Comparison of ENCODE assay signal across 24 mouse cellular contexts in genomic region chr2:106846511-106846910, GRCm38 (mm10).
"Had no signal": no experiment of that assay in that cellular context is flagged by ENCODE, and none has a peak within 500 bp of the region (broad histone marks: within the 10 kb centered on the region; RNA-seq: fewer than 3 reads in every experiment).

No protein-coding gene starts in this region.

- H3K9me3 ChIP-seq: heart, embryonic 15.5 days; hindbrain, embryonic 13.5 days; hindbrain, embryonic 15.5 days; kidney, embryonic 15.5 days; limb, embryonic 13.5 days; limb, embryonic 15.5 days; liver, embryonic 12.5 days had no signal

- H3K36me3 ChIP-seq: heart, embryonic 15.5 days; hindbrain, embryonic 13.5 days; hindbrain, embryonic 15.5 days; kidney, embryonic 15.5 days; limb, embryonic 13.5 days; limb, embryonic 15.5 days; liver, embryonic 12.5 days had no signal

- H3K4me1 ChIP-seq: liver, embryonic 12.5 days had no signal

- ATAC-seq: hindbrain, postnatal 0 days; intestine, embryonic 16.5 days; liver, embryonic 12.5 days had no signal

- H3K4me3 ChIP-seq: gastrocnemius, adult 2 months; heart, adult 2 months; heart, embryonic 15.5 days; hindbrain, embryonic 13.5 days; hindbrain, embryonic 15.5 days; kidney, embryonic 15.5 days; limb, embryonic 13.5 days; limb, embryonic 15.5 days; liver, embryonic 12.5 days had no signal

- H3K27me3 ChIP-seq: heart, embryonic 15.5 days; hindbrain, embryonic 15.5 days; kidney, embryonic 15.5 days; limb, embryonic 13.5 days; limb, embryonic 15.5 days; liver, embryonic 12.5 days had no signal

- DNase-seq: gastrocnemius, adult 2 months; gastrocnemius, postnatal 14 days; gastrocnemius, postnatal 36 days; heart, adult 11 months; heart, adult 2 months; kidney, adult 11 months; kidney, adult 2 months; kidney, adult 9 months; kidney, postnatal 14 days; kidney, postnatal 36 days; layer of hippocampus, adult 9-11 months; layer of hippocampus, postnatal 36 days; left cerebral cortex, postnatal 4 days had no signal

- H3K27ac ChIP-seq: gastrocnemius, adult 2 months; heart, adult 2 months; hindbrain, embryonic 13.5 days; hindbrain, embryonic 15.5 days; hindbrain, postnatal 0 days; kidney, postnatal 0 days; limb, embryonic 13.5 days; limb, embryonic 15.5 days; liver, embryonic 12.5 days; liver, embryonic 14.5 days had no signal

- H3K4me2 ChIP-seq: heart, embryonic 15.5 days; hindbrain, embryonic 13.5 days; hindbrain, embryonic 15.5 days; kidney, embryonic 15.5 days; limb, embryonic 13.5 days; limb, embryonic 15.5 days; liver, embryonic 12.5 days had no signal

- H3K9ac ChIP-seq: heart, embryonic 15.5 days; hindbrain, embryonic 13.5 days; hindbrain, embryonic 15.5 days; kidney, embryonic 15.5 days; limb, embryonic 13.5 days; limb, embryonic 15.5 days; liver, embryonic 12.5 days; liver, embryonic 14.5 days had no signal
